Mouse (Mus musculus) midbrain, embryonic 11.5 days (tissue): ENCODE measurements at regions not wholly inside any gene's neighbourhood (a gene's known extent, or its start where the extent isn't known, plus 50 kb on each side); places are given as distances from the start of the nearest gene placed in this dataset.

Source experiments
- ATAC-seq: fragments of 200-750 bp; cut with Nextera tagmentation; 2 replicates; pipeline ENCODE4 v1.8.0; 2017; ENCODE audit warnings: moderate TSS enrichment, moderate library complexity; ENCODE audit not compliant: low FRiP score
- DNase-seq: peaks from one replicate; pipeline ENCODE4 v3.0.0; 2015; ENCODE audit warnings: low spot score; ENCODE audit errors: missing footprints
- H3K27ac ChIP-seq: fragments of 300-500 bp; sonication (generic); 2 replicates; pipeline ENCODE4 v1.5.1; 2014; ENCODE audit warnings: low read depth, low read length
- H3K27me3 ChIP-seq: fragments of 300-500 bp; sonication (generic); 2 replicates; pipeline ENCODE4 v1.6.1; 2014; ENCODE audit warnings: mild to moderate bottlenecking, low read length, moderate library complexity, mixed read lengths; ENCODE audit not compliant: control insufficient read depth, insufficient read depth
- H3K36me3 ChIP-seq: fragments of 300-500 bp; sonication (generic); 2 replicates; pipeline ENCODE4 v1.6.1; 2014; ENCODE audit warnings: mild to moderate bottlenecking, low read length, moderate library complexity, mixed read lengths; ENCODE audit not compliant: control insufficient read depth, insufficient read depth
- H3K4me1 ChIP-seq: fragments of 300-500 bp; sonication (generic); 2 replicates; pipeline ENCODE4 v1.6.1; 2014; ENCODE audit warnings: low read length; ENCODE audit not compliant: control insufficient read depth, insufficient read depth
- H3K4me2 ChIP-seq: fragments of 300-500 bp; sonication (generic); 2 replicates; pipeline ENCODE4 v1.6.1; 2014; ENCODE audit warnings: mild to moderate bottlenecking, moderate library complexity
- H3K4me3 ChIP-seq: fragments of 300-500 bp; sonication (generic); 2 replicates; pipeline ENCODE4 v1.5.1; 2014; ENCODE audit warnings: low read depth, low read length
- H3K9ac ChIP-seq: fragments of 300-500 bp; sonication (generic); 2 replicates; pipeline ENCODE4 v1.6.1; 2014; ENCODE audit warnings: low read length
- H3K9me3 ChIP-seq: fragments of 300-500 bp; sonication (generic); 2 replicates; pipeline ENCODE4 v1.6.1; 2016; ENCODE audit warnings: low read length; ENCODE audit not compliant: control insufficient read depth
- WGBS: fragments of 180-500 bp; shearing (Covaris S2); extraction: QIAGEN DNeasy Blood & Tissue Kit; methylation state at CpG from one replicate; pipeline ENCODE4 v1.1.7; 2014; 5-methylcytosine and 5-hydroxymethylcytosine counted together

- Histone ChIP-seq H3K36me3 (no peaks in the 10 kb centered on the region), H3K4me3 (no peak overlapping the region), H3K4me2 (no peak overlapping the region), H3K27ac (no peak overlapping the region), H3K9ac (no peak overlapping the region), H3K4me1 (peaks cover 4% of the 10 kb centered on the region; the same call in 1 of the 2 replicates), H3K27me3 (no peaks in the 10 kb centered on the region), H3K9me3 (no peaks in the 10 kb centered on the region)
- WGBS: 84% methylated on average over 5 of the region's 5 CpGs
- DNase-seq: peak; percentile 62
- no peak for ATAC-seq
These were observed 61.6 kb downstream of the Spesp1 start for GRCm38 (mm10) chr9:62220451-62220850.

GRCm38 (mm10) chr9:62215151-62215859 lies 66.7 kb downstream of the Spesp1 start:
- H3K27ac ChIP-seq: no peak overlapping the region
- WGBS: 80% methylated on average over 13 of the region's 13 CpGs

GRCm38 (mm10) chr9:62214546-62214945 lies 67.5 kb downstream of the Spesp1 start:
- Histone ChIP-seq H3K36me3 (no peaks in the 10 kb centered on the region), H3K9ac (no peak overlapping the region), H3K4me2 (no peak overlapping the region), H3K4me3 (no peak overlapping the region), H3K27ac (no peak overlapping the region), H3K4me1 (no peaks in the 10 kb centered on the region), H3K27me3 (no peaks in the 10 kb centered on the region), H3K9me3 (no peaks in the 10 kb centered on the region)
- 81% methylated on average over 4 of the region's 4 CpGs for WGBS
- DNase-seq (peak; percentile 44), ATAC-seq (no peak)

More at GRCm38 (mm10) chr9:62215151-62215859, 66.7 kb downstream of the Spesp1 start:
- peak; percentile 60 for DNase-seq
- ATAC-seq: no peak
- H3K9me3 ChIP-seq: no peaks in the 10 kb centered on the region
- no peak overlapping the region for H3K4me2 ChIP-seq
- H3K4me1 ChIP-seq: no peaks in the 10 kb centered on the region
- H3K9ac ChIP-seq: no peak overlapping the region
- H3K4me3 ChIP-seq: no peak overlapping the region
- H3K36me3 ChIP-seq: no peaks in the 10 kb centered on the region
- no peaks in the 10 kb centered on the region for H3K27me3 ChIP-seq

- H3K4me3 ChIP-seq: no peak overlapping the region
- no peaks in the 10 kb centered on the region for H3K4me1 ChIP-seq
- no peak for ATAC-seq
- no peaks in the 10 kb centered on the region for H3K27me3 ChIP-seq
- no peaks in the 10 kb centered on the region for H3K36me3 ChIP-seq
- H3K4me2 ChIP-seq: no peak overlapping the region
- H3K9me3 ChIP-seq: no peaks in the 10 kb centered on the region
- no peak overlapping the region for H3K27ac ChIP-seq
- 81% methylated on average over 6 of the region's 6 CpGs for WGBS
- H3K9ac ChIP-seq: no peak overlapping the region
- no peak for DNase-seq
These were observed 69.4 kb downstream of the Spesp1 start for GRCm38 (mm10) chr9:62212615-62213014.

GRCm38 (mm10) chr9:62210815-62211214 lies 71.2 kb downstream of the Spesp1 start:
- DNase-seq (peak; percentile 80), ATAC-seq (no peak)
- Histone ChIP-seq H3K9ac (no peak overlapping the region), H3K4me1 (no peaks in the 10 kb centered on the region), H3K4me3 (no peak overlapping the region), H3K9me3 (no peaks in the 10 kb centered on the region), H3K27ac (no peak overlapping the region), H3K36me3 (no peaks in the 10 kb centered on the region), H3K4me2 (no peak overlapping the region), H3K27me3 (no peaks in the 10 kb centered on the region)
- 83% methylated on average over 5 of the region's 5 CpGs for WGBS

- 72% methylated on average over 5 of the region's 5 CpGs for WGBS
- Histone ChIP-seq H3K9ac (no peak overlapping the region), H3K4me1 (no peaks in the 10 kb centered on the region), H3K27ac (no peak overlapping the region), H3K4me3 (no peak overlapping the region), H3K36me3 (no peaks in the 10 kb centered on the region), H3K27me3 (no peaks in the 10 kb centered on the region), H3K4me2 (no peak overlapping the region), H3K9me3 (no peaks in the 10 kb centered on the region)
- peak; percentile 33 for DNase-seq
- no peak for ATAC-seq
These were observed 73.6 kb downstream of the Spesp1 start for GRCm38 (mm10) chr9:62208436-62208835.

GRCm38 (mm10) chr9:62205264-62205663 lies 76.7 kb downstream of the Spesp1 start:
- 84% methylated on average over 4 of the region's 4 CpGs for WGBS
- Histone ChIP-seq H3K4me2 (no peak overlapping the region), H3K27me3 (no peaks in the 10 kb centered on the region), H3K9me3 (no peaks in the 10 kb centered on the region), H3K9ac (no peak overlapping the region), H3K36me3 (no peaks in the 10 kb centered on the region), H3K27ac (no peak overlapping the region), H3K4me1 (no peaks in the 10 kb centered on the region), H3K4me3 (no peak overlapping the region)
- DNase-seq (no peak), ATAC-seq (no peak)

GRCm38 (mm10) chr9:62203556-62203955 lies 78.5 kb downstream of the Spesp1 start:
- H3K4me3 ChIP-seq: no peak overlapping the region
- H3K27me3 ChIP-seq: no peaks in the 10 kb centered on the region
- no peaks in the 10 kb centered on the region for H3K36me3 ChIP-seq
- DNase-seq (peak; percentile 31), ATAC-seq (no peak)
- H3K4me2 ChIP-seq: no peak overlapping the region
- H3K9me3 ChIP-seq: no peaks in the 10 kb centered on the region
- H3K4me1 ChIP-seq: no peaks in the 10 kb centered on the region
- no peak overlapping the region for H3K9ac ChIP-seq
- no peak overlapping the region for H3K27ac ChIP-seq
- WGBS: 21% methylated on average over 4 of the region's 4 CpGs

- Histone ChIP-seq H3K27me3 (no peaks in the 10 kb centered on the region), H3K4me2 (no peak overlapping the region), H3K36me3 (no peaks in the 10 kb centered on the region), H3K9ac (no peak overlapping the region), H3K27ac (no peak overlapping the region), H3K4me1 (no peaks in the 10 kb centered on the region), H3K4me3 (no peak overlapping the region), H3K9me3 (no peaks in the 10 kb centered on the region)
- DNase-seq: no peak
- 84% methylated on average over 2 of the region's 2 CpGs for WGBS
- no peak for ATAC-seq
These were observed 79.7 kb downstream of the Spesp1 start for GRCm38 (mm10) chr9:62202331-62202730.
